22 mouse cellular contexts compared by ENCODE assay signal in genomic region chr8:92132949-92133348, GRCm38 (mm10).
DNase-seq lines count a peak whose midpoint lies in the region; ATAC-seq lines count a peak whose summit lies in the region.
"Had no signal": no experiment of that assay in that cellular context is flagged by ENCODE, and none has a peak within 500 bp of the region (broad histone marks: within the 10 kb centered on the region; RNA-seq: fewer than 3 reads in every experiment).

No protein-coding gene starts in this region.

- no peaks in the 10 kb centered on the region for H3K9me3 ChIP-seq in neural tube, embryonic 11.5 days (ENCODE audit: control insufficient read depth, low read length)
- no peaks in the 10 kb centered on the region for H3K9me3 ChIP-seq in midbrain, embryonic 12.5 days
- H3K9me3 ChIP-seq: heart, embryonic 13.5 days; limb, embryonic 12.5 days; megakaryocyte, embryonic 14.5 days; stomach, embryonic 15.5 days had no signal

- no peak overlapping the region for H3K9ac ChIP-seq in neural tube, embryonic 11.5 days (ENCODE audit: low read length)
- H3K9ac ChIP-seq in midbrain, embryonic 12.5 days (replicated peaks) = no peak overlapping the region
- H3K9ac ChIP-seq: heart, embryonic 13.5 days; limb, embryonic 12.5 days; liver, embryonic 14.5 days; stomach, embryonic 15.5 days had no signal

- peak; percentile 51 for DNase-seq in embryo, embryonic 10.5 days (ENCODE audit: low spot score)
- no peak for DNase-seq in embryo, embryonic 9.5 days (ENCODE audit: extremely low spot score)
- DNase-seq in neural tube, embryonic 11.5 days (ENCODE audit: low spot score) = no peak
- DNase-seq in neural tube, embryonic 10.5 days (ENCODE audit: extremely low spot score, low spot score) = no peak
- no peak for DNase-seq in cerebellum, postnatal 10 days
- no peak for DNase-seq in gastrocnemius, adult 18-20 months (ENCODE audit: low spot score)
- DNase-seq in spleen, postnatal 36 days (ENCODE audit: low spot score in 2 of 2) = no peak
- DNase-seq: adrenal gland, adult 2 months; cerebellum, adult 11-12 months; gastrocnemius, postnatal 36 days; kidney, adult 18-20 months; kidney, postnatal 4 days; thymus, postnatal 14 days had no signal

- H3K4me1 ChIP-seq in neural tube, embryonic 11.5 days (ENCODE audit: control insufficient read depth, insufficient read depth, low read length) = peaks cover 35% of the 10 kb centered on the region
- peaks cover 60% of the 10 kb centered on the region for H3K4me1 ChIP-seq in midbrain, embryonic 12.5 days
- H3K4me1 ChIP-seq: megakaryocyte, embryonic 14.5 days had no signal

- peak overlapping the region; percentile 7; the same call in 1 of the 2 replicates for H3K4me2 ChIP-seq in neural tube, embryonic 11.5 days (ENCODE audit: low read depth)
- H3K4me2 ChIP-seq in midbrain, embryonic 12.5 days (replicated peaks) = peak overlapping the region; percentile 41
- H3K4me2 ChIP-seq: heart, embryonic 13.5 days; limb, embryonic 12.5 days; stomach, embryonic 15.5 days had no signal

- H3K36me3 ChIP-seq in neural tube, embryonic 11.5 days (ENCODE audit: control insufficient read depth, insufficient read depth, low read length) = no peaks in the 10 kb centered on the region
- no peaks in the 10 kb centered on the region for H3K36me3 ChIP-seq in midbrain, embryonic 12.5 days
- H3K36me3 ChIP-seq: heart, embryonic 13.5 days; limb, embryonic 12.5 days; stomach, embryonic 15.5 days had no signal

- no peak overlapping the region for H3K4me3 ChIP-seq in neural tube, embryonic 11.5 days (ENCODE audit: low read depth, low read length)
- no peak overlapping the region for H3K4me3 ChIP-seq in midbrain, embryonic 12.5 days
- H3K4me3 ChIP-seq: heart, embryonic 13.5 days; left cerebral cortex, adult 2 months; limb, embryonic 12.5 days; megakaryocyte, embryonic 14.5 days; stomach, embryonic 15.5 days had no signal

- 8% methylated on average over 4 of the region's 4 CpGs for WGBS in neural tube, embryonic 11.5 days
- WGBS in midbrain, embryonic 12.5 days = 8% methylated on average over 4 of the region's 4 CpGs

- no peaks in the 10 kb centered on the region for H3K27me3 ChIP-seq in neural tube, embryonic 11.5 days (ENCODE audit: control insufficient read depth, insufficient read depth, low read length)
- H3K27me3 ChIP-seq in midbrain, embryonic 12.5 days = peaks cover 75% of the 10 kb centered on the region
- H3K27me3 ChIP-seq: megakaryocyte, embryonic 14.5 days had no signal

- ATAC-seq in neural tube, embryonic 11.5 days (ENCODE audit: insufficient read depth, low FRiP score, low TSS enrichment) = no peak
- ATAC-seq in midbrain, embryonic 12.5 days (ENCODE audit: low FRiP score, low read depth) = no peak
- ATAC-seq: lung, postnatal 0 days; Patski had no signal

- peak overlapping the region; percentile 85 for H3K27ac ChIP-seq in neural tube, embryonic 11.5 days (ENCODE audit: low read depth, low read length)
- peak overlapping the region; percentile 86 for H3K27ac ChIP-seq in midbrain, embryonic 12.5 days (replicated peaks)
- H3K27ac ChIP-seq: heart, embryonic 13.5 days; left cerebral cortex, adult 2 months; limb, embryonic 12.5 days; liver, embryonic 14.5 days; stomach, embryonic 15.5 days had no signal
